Mouse (Mus musculus) liver, embryonic 15.5 days (tissue): ENCODE measurements around the gene Hist1h1d. TPM values are rescaled to one million over a fixed set of nuclear protein-coding genes. Genes with fewer than 3 reads are reported as not detected.
"Not testable (repeated sequence)": the region's sequence is repeated elsewhere in the genome, so short reads cannot be mapped to it uniquely, and the experiment has no call there.

Experiments used
- ATAC-seq: fragments of 200-750 bp; cut with Nextera tagmentation; 2 replicates; pipeline ENCODE4 v1.8.0; 2017; ENCODE audit warnings: moderate number of reproducible peaks, mild to moderate bottlenecking, moderate library complexity; ENCODE audit not compliant: insufficient read depth
- H3K27ac ChIP-seq: fragments of 300-500 bp; sonication (generic); replicated peaks from 2 replicates; pipeline ENCODE4 v1.5.1; 2015; ENCODE audit warnings: mild to moderate bottlenecking, inconsistent platforms
- H3K27me3 ChIP-seq: fragments of 300-500 bp; sonication (generic); 2 replicates; pipeline ENCODE4 v1.6.1; 2015; ENCODE audit warnings: mild to moderate bottlenecking, inconsistent platforms
- H3K36me3 ChIP-seq: fragments of 300-500 bp; sonication (generic); replicated peaks from 2 replicates; pipeline ENCODE4 v1.6.1; 2015; ENCODE audit warnings: moderate library complexity, mild to moderate bottlenecking, inconsistent platforms
- H3K4me1 ChIP-seq: fragments of 300-500 bp; sonication (generic); replicated peaks from 2 replicates; pipeline ENCODE4 v1.6.1; 2015; ENCODE audit warnings: inconsistent platforms
- H3K4me2 ChIP-seq: fragments of 300-500 bp; sonication (generic); 2 replicates; pipeline ENCODE4 v1.6.1; 2015; ENCODE audit warnings: moderate library complexity, mild to moderate bottlenecking, inconsistent platforms
- H3K4me3 ChIP-seq: fragments of 300-500 bp; sonication (generic); replicated peaks from 2 replicates; pipeline ENCODE4 v1.5.1; 2015; ENCODE audit warnings: mild to moderate bottlenecking, inconsistent platforms
- H3K9ac ChIP-seq: fragments of 300-500 bp; sonication (generic); 2 replicates; pipeline ENCODE4 v1.6.1; 2015; ENCODE audit warnings: moderate library complexity, mild to moderate bottlenecking, inconsistent platforms
- H3K9me3 ChIP-seq: fragments of 300-500 bp; sonication (generic); replicated peaks from 2 replicates; pipeline ENCODE4 v1.6.1; 2016; ENCODE audit warnings: inconsistent platforms
- WGBS: fragments of 180-500 bp; shearing (Covaris S2); methylation state at CpG from one replicate; pipeline ENCODE4 v1.1.7; 2015; ENCODE audit warnings: mixed read lengths; ENCODE audit not compliant: insufficient replicate concordance; 5-methylcytosine and 5-hydroxymethylcytosine counted together
- polyA plus RNA-seq: library from polyadenylated mRNA; unstranded; fragments of >200 nt; fragmentation: Nextera tagmentation; extraction: Ambion mirVana; gene quantifications from 2 replicates; pipeline ENCODE4 v1.2.1, GENCODE M21; 2015

Hist1h1d gene
- polyA plus RNA-seq, 1 experiment from 2014 or later: 1.1 TPM

DNA sequence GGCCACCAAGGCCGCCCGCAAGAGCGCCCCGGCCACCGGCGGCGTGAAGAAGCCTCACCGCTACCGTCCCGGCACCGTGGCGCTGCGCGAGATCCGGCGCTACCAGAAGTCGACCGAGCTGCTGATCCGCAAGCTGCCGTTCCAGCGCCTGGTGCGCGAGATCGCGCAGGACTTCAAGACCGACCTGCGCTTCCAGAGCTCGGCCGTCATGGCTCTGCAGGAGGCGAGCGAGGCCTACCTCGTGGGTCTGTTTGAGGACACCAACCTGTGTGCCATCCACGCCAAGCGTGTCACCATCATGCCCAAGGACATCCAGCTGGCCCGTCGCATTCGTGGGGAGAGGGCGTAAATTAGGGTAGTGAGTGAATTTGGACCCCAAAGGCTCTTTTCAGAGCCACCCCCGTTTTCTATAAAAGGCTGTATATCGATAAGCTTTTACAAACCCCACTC lies 22.8 kb downstream of the Hist1h1d start:
- not testable (repeated sequence) for H3K9me3 ChIP-seq, ATAC-seq, H3K36me3 ChIP-seq, H3K27me3 ChIP-seq
- Histone ChIP-seq H3K4me3 (peak overlapping the region; percentile 64), H3K4me1 (peaks cover 42% of the 10 kb centered on the region), H3K9ac (peak overlapping the region; percentile 77), H3K27ac (peak overlapping the region; percentile 96), H3K4me2 (peak overlapping the region; percentile 77)
- WGBS: under 1% methylated on average over 14 of the region's 40 CpGs

DNA sequence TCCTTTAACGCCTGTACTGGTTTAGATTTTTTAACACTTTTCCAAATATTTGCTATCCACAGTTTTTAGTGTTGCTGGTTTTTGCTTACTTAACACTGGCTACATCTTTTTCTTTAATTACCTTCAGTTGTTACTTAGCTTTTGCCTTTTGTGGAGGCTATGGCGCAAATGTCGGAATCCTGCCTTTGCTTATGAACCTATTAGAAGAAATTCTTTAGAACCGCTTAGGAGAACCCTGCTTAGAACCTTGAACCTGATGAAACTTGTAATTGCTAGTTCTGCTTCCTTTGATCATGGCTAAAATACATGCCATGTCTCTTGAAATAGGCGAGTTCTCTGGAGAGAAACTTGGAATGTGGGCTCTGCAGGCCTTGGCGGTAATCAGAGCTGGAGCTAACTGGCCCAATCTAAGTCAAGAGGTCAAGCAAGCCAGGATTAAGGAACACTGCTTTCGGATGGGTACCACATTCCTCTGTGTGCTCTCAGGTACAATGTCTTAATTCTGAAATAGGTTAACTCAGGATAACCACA lies 23.4 kb downstream of the Hist1h1d start:
- no peak for ATAC-seq
- Histone ChIP-seq H3K36me3 (no peaks in the 10 kb centered on the region), H3K27me3 (no peaks in the 10 kb centered on the region), H3K27ac (peak overlapping the region; percentile 96), H3K4me3 (peak overlapping the region; percentile 64), H3K9ac (peak overlapping the region; percentile 77), H3K9me3 (no peaks in the 10 kb centered on the region), H3K4me2 (peak overlapping the region; percentile 77), H3K4me1 (peaks cover 47% of the 10 kb centered on the region)
- 6% methylated on average over 7 of the region's 7 CpGs for WGBS

DNA sequence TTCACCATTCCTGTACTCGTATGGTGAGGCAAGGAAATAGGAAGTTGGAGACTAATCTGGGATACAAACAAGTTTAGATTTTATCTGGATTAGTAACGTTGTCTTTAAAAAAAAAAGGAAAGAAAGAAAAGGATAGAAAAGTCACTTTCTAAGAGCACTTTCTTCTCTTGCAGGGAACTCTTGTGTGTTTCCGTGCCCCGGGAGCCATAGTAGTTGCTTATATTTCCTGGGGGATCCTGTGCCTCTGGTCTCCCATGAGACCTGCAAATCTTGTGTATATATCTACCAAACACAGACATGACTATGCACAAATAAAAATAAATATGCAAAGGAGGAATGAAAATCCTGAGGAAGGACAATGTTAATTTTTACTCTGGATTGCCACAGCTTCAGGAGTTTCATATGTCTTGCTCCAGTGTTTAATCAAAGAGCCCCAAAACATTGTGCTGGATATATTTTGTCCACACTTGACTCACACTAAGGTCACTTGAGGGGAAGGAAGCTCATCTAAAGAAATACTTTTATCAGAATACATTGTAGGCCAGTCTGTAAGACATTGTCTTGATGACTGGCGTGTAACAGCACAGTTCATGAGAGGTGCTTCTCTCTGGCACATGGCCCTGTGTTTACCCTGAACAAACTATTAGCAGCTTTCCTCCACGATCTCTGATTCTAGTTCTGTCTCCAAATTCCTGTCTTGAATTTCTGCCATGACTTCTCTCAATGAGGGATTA lies 24.0 kb downstream of the Hist1h1d start:
- H3K9ac ChIP-seq: peak overlapping the region; percentile 77
- H3K27ac ChIP-seq: peak overlapping the region; percentile 96
- ATAC-seq: no peak
- H3K9me3 ChIP-seq: no peaks in the 10 kb centered on the region
- H3K4me1 ChIP-seq: peaks cover 52% of the 10 kb centered on the region
- H3K36me3 ChIP-seq: no peaks in the 10 kb centered on the region
- H3K4me2 ChIP-seq: peak overlapping the region; percentile 77
- H3K27me3 ChIP-seq: no peaks in the 10 kb centered on the region
- WGBS: 29% methylated on average over 6 of the region's 6 CpGs
- H3K4me3 ChIP-seq: peak overlapping the region; percentile 64

DNA sequence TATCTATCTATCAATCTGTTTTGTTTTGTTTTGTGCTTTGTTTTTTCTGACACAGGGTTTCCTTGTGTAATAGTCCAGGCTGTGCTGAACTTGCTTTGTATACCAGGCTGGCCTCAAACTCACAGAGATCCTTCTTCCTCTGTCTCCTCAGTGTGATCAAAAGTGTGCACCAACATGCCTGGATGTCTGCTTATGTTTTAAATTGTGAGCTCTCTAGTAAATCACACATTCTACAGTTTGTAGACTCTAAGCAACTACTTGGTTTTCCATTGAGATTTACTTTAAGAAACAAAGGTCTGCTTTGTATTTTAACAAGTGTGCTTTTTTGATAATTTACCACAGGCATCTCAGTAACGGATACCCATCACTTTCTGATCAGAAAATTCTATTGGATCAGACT lies 24.8 kb downstream of the Hist1h1d start:
- Histone ChIP-seq H3K4me2 (peak overlapping the region; percentile 77), H3K36me3 (no peaks in the 10 kb centered on the region), H3K27me3 (no peaks in the 10 kb centered on the region), H3K9ac (peak overlapping the region; percentile 46), H3K4me3 (peak overlapping the region; percentile 27), H3K9me3 (no peaks in the 10 kb centered on the region), H3K4me1 (peaks cover 56% of the 10 kb centered on the region), H3K27ac (peak overlapping the region; percentile 96)
- no peak for ATAC-seq
- 77% methylated on average over 1 of the region's 1 CpGs for WGBS

DNA sequence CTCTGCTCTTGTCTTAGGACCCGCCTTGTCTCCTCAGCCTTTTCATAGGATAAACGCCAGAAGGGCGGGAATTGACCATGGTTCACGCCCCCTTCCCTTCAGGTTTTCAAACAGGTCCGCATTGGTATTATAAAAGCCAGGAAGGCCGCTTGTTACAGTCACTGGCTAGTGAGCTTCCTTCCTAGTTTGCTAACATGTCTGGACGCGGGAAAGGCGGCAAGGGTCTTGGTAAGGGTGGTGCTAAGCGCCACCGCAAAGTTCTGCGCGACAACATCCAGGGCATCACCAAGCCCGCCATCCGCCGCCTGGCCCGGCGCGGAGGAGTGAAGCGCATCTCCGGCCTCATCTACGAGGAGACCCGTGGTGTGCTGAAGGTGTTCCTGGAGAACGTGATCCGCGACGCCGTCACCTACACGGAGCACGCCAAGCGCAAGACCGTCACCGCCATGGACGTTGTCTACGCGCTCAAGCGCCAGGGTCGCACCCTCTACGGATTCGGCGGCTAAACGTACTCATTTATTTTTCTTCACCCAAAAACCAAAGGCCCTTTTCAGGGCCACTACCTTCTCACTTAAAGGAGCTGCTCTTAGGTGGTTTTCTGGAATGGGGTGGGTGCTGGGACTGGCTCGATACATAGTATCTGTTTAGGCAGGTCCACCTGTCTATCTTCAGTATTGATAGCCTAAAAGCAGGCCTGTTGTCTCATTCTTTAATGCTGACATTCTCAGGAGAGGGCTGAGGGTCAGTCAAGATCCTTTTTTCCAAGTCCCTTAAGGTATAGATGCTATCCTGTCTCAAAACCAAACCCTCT lies 28.6 kb downstream of the Hist1h1d start, which contains the start of gene Hist1h4d:
TSS of gene Hist1h4d (plus strand) at position 191 of the 811 bp plus-strand sequence.
- Histone ChIP-seq H3K4me2 (peak within 1 kb of the TSS; percentile 74), H3K4me1 (peaks cover 65% of the 10 kb centered on the region), H3K4me3 (peak within 1 kb of the TSS; percentile 60), H3K27me3 (no peaks in the 10 kb centered on the region), H3K27ac (peak within 1 kb of the TSS; percentile 97), H3K36me3 (no peaks in the 10 kb centered on the region), H3K9me3 (no peaks in the 10 kb centered on the region), H3K9ac (peak within 1 kb of the TSS; percentile 78)
- peak; percentile 80 for ATAC-seq
- under 1% methylated on average over 43 of the region's 43 CpGs for WGBS

DNA sequence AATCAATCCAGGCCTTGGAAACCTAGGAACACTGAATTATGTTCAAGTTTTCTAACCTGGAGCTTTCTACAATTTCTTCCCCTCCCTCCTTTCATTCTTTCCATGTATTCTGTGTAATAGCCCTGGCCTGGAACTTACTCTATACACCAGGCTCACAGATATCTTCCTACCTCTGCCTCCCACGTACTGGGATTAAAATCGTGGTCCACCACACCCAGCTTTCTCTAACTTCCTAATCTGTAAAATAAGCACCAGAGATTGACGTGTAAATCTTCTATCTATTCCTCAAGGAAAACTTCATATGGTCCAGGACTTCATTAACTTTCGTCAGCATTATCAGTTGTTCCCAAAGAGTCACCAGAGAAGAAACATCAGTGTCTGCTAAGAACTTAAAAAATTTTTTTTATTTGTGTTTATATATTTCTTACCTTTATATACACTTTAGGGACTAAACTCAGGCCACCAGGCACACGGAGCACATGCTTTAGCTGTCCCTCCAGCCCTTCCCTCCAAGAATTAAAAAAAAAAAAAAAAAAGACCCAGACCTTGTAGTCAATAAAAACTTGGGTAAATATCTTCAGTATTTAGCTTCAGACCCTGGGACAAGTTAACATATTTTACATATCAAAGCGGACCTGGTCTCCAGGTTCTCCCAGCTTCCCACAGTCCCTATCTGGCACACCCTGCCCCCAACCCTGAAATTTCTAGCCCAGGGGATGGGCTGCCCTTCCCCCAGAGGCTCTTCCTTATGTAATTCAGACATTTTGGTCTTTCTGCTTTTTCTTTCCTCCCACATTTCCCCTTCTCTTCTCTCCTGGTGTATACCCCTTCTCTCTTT lies 29.4 kb downstream of the Hist1h1d start:
- Histone ChIP-seq H3K4me3 (peak overlapping the region; percentile 60), H3K27ac (peak overlapping the region; percentile 97), H3K4me1 (peaks cover 63% of the 10 kb centered on the region), H3K9me3 (no peaks in the 10 kb centered on the region), H3K36me3 (no peaks in the 10 kb centered on the region), H3K4me2 (peak overlapping the region; percentile 74), H3K27me3 (no peaks in the 10 kb centered on the region), H3K9ac (peak overlapping the region; percentile 78)
- ATAC-seq: peak; percentile 1; the same call in 1 of the 2 replicates
- WGBS: 7% methylated on average over 6 of the region's 6 CpGs

DNA sequence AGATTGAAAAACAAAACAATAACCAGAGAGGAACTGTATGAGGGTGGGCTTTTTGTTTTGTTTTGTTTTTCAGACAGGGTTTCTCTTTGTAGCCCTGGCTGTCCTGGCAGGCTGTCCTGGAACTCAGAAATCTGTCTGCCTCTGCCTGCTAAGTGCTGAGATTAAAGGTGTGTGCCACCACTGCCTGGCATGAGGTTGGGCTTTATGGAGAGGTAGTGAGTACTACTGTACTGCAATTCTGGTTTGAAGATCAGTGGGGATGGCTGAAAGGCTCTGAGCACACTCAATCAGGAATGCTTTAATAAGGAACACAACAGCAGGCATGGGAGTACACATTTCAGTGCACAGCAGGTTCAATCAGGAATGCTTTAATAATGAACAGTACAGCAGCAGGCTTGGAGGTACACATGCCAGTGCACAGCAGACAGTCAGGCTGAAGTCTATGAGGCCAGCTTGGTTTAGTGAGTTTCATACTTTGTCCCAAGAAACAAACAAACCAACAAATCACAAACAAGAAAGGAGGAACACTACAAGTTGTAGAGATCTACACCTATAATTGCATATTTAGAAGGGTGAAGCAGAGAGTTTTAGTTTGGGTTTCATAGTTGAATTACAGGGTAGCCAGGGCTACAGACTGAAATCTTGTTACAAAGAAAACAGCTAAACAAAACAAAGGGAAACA lies 30.5 kb downstream of the Hist1h1d start:
- Histone ChIP-seq H3K9ac (peak overlapping the region; percentile 78), H3K36me3 (no peaks in the 10 kb centered on the region), H3K4me2 (peak overlapping the region; percentile 74), H3K27me3 (no peaks in the 10 kb centered on the region), H3K9me3 (no peaks in the 10 kb centered on the region), H3K27ac (peak overlapping the region; percentile 97), H3K4me1 (peaks cover 62% of the 10 kb centered on the region), H3K4me3 (peak overlapping the region; percentile 60)
- ATAC-seq: no peak

DNA sequence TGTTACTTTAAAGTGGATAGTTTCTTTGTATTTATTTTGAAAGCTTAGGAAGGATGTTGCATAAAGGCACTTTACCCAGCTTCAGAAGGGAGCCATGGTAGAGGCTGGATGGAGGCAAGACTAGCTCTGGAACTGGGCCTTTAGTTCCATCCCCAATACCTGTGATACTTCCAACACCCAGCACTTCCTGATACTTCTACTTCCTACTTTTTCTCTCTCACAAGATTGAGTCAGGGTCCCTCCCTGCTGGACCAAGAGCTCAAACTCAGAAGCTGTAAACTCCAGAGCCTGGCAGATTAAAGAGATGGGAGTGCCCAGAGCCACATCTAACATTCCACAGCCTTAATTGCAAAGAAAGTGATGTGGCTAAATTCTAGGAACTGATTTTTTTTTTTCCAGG lies 31.3 kb downstream of the Hist1h1d start:
- Histone ChIP-seq H3K9me3 (no peaks in the 10 kb centered on the region), H3K4me2 (peak overlapping the region; percentile 74), H3K4me3 (peak overlapping the region; percentile 60), H3K4me1 (peaks cover 63% of the 10 kb centered on the region), H3K27me3 (no peaks in the 10 kb centered on the region), H3K27ac (peak overlapping the region; percentile 97), H3K9ac (peak overlapping the region; percentile 78), H3K36me3 (no peaks in the 10 kb centered on the region)
- no peak for ATAC-seq

DNA sequence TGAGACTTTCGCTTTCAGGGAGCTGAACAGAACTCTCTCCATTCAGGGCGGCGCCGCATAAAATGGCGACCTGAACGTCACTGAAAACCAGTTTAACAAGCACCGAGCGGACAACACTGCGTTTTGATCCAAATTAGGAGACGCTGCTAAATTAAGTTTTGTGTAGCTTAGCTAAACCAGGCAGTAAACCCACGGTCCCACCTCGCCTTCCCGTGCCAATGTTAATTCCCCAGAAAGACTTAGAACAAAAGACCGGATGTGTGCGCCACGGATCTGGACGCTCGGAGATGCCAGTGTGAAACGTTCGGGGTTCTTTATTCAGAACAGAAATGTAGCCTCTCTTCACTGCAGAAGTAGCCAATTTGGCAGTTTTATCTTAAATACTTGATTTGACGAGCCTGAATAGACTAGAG lies 32.0 kb downstream of the Hist1h1d start:
- Histone ChIP-seq H3K27ac (peak overlapping the region; percentile 97), H3K4me1 (peaks cover 61% of the 10 kb centered on the region), H3K9ac (peak overlapping the region; percentile 78), H3K27me3 (no peaks in the 10 kb centered on the region), H3K4me3 (peak overlapping the region; percentile 60), H3K36me3 (no peaks in the 10 kb centered on the region), H3K9me3 (no peaks in the 10 kb centered on the region), H3K4me2 (peak overlapping the region; percentile 74)
- peak; percentile 3 for ATAC-seq
- under 1% methylated on average over 21 of the region's 21 CpGs for WGBS

DNA sequence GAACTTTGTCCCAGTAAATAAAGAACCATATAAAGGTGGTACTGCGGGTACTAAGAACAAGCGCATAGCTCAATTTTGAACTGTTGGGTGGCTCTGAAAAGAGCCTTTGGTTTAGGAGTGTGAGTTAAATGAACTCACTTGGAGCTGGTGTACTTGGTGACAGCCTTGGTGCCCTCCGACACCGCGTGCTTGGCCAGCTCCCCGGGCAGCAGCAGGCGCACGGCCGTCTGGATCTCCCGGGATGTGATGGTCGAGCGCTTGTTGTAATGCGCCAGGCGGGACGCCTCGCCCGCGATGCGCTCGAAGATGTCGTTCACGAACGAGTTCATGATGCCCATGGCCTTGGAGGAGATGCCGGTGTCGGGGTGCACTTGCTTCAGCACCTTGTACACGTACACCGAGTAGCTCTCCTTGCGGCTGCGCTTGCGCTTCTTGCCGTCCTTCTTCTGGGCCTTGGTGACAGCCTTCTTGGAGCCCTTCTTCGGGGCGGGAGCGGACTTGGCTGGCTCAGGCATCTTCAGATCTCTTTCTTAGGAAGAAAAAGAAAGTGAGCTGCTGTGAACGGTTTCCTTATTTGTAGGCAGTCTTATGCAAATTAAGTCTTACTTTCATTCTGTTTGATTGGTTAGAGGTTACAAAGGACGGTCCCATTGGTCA lies 32.5 kb downstream of the Hist1h1d start:
- peaks cover 55% of the 10 kb centered on the region for H3K4me1 ChIP-seq
- H3K4me3 ChIP-seq: peak overlapping the region; percentile 60
- peak overlapping the region; percentile 78 for H3K9ac ChIP-seq
- not testable (repeated sequence) for H3K9me3 ChIP-seq, H3K36me3 ChIP-seq, H3K27me3 ChIP-seq
- peak; percentile 75 for ATAC-seq
- peak overlapping the region; percentile 74 for H3K4me2 ChIP-seq
- H3K27ac ChIP-seq: peak overlapping the region; percentile 97
- under 1% methylated on average over 23 of the region's 36 CpGs for WGBS
